Mouse (Mus musculus) lung, adult 2 months (tissue): ENCODE results near the gene Nat8l.

ENCODE experiments used
- CTCF ChIP-seq: fragments of 200-500 bp; IDR thresholded peaks from 2 replicates; pipeline ENCODE4 v1.5.1; 2011; ENCODE audit warnings: mild to moderate bottlenecking, low read length, control low read depth; ENCODE audit not compliant: insufficient read depth
- POLR2A ChIP-seq: fragments of 200-500 bp; IDR thresholded peaks from 2 replicates; pipeline ENCODE4 v1.6.1; 2011; ENCODE audit warnings: low read depth, mild to moderate bottlenecking, control low read depth, low read length, borderline replicate concordance; ENCODE audit errors: extremely low read depth

- TF ChIP-seq POLR2A (no peak), CTCF (no peak)
Measured at GRCm38 (mm10) chr5:33976267-33976666, 19.5 kb upstream of the Nat8l start.
